Mouse (Mus musculus): ENCODE results near the gene Cradd.

Cradd gene

DNA sequence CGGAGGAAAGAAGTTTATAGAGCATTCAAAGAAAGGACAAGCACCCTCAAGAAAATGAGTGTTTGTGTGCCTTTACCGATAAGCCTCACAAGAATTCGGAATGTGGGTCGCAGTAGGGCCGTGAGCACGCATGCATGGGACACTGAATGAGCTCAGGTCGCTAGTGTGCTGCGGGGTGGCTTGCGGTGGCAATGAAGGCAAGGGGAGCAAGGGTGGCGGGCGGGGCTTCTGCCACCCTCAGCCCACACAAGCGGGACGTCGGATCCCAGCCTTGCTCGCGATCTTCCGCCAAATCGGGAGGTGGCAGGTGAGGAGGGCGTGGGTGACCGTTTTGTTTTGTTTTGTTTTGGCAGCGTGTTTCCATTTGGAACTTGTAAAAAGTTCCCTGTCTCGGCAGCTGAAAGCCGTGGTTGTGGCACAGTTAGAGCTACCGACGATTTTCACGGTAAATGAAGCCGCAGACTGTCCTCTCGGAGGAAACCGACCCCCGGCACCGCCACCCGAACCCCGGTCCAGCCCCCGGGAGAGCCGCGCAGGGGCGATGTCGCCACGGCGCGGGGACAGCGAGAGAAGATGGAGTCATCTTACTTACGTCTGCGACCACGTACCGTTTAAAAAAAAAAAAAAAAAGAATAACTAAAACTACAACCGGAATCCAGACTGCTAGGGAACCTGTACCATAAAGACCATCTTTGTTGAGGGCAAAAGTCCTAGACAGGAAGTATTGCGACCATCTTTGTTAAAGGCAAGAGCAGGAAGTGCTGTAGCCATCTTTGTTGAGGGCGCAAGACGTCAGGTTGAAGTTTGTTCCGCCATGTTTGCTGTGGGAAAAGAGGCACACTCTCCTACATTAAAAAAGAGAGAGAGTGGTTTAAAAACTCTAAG, at the start of gene Cradd:
Gene Cradd (minus strand): TSS at position 741 of the 885 bp plus-strand sequence.
- DNase-seq: peak; percentile 84 to 89

DNA sequence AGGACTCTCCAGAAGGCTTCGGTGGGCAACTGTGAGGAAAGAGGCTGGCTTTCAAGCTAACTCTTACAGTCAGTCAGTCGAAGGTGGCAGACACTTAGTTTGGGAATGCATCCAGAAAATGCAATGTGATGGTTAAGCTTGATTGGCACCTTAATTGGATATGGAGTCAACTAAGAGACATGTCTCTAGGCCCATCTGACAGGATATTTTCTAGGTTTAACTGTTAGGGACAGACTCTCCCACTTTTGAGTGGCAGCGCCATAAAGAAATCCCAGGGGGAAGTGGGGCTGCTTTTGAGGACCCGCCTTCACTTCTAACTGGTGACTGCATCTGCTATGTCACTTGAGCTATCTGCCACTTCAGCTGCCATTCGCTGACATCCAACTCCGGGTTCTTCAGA, 49.4 kb upstream of the Cradd start:
- DNase-seq: no peak

DNA sequence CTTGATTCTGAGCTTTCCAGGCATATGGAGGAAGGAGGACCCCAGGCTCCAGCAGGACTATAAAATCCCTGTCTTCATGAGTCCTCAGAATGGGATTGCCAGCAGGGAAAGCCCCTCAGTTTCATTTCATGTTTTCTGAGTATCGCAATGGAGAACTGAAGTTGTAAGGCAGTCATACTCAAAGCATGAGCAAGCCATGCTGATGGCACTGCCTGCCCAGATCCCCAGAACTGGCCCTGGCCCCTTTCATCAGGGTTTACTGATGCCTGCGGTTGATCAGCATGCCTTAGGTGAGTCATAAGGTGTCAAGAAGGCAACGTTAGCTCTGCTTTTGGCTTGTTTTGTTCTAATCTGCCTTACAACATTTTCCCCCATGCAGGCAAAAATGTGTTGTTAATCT, 48.0 kb upstream of the Cradd start:
- no peak for DNase-seq

DNA sequence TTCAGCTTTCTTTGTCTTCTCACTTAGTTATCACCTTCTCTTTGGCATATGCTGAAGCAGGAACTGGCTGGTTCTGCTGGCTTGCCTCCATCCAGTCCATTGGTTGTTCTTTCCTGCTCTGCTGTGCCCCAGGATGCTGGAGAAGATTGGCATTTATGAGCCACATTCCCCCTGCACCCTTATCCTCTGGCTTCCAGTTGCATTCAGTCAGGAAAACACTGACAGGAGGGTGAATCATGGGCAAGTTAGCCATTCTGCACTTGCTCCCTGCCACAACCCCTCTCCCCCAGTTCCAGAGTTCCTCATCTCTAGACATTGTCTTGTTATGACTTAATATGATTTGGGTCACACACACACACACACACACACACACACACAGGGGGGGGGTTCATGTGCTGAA, 45.3 kb upstream of the Cradd start:
- DNase-seq: no peak

DNA sequence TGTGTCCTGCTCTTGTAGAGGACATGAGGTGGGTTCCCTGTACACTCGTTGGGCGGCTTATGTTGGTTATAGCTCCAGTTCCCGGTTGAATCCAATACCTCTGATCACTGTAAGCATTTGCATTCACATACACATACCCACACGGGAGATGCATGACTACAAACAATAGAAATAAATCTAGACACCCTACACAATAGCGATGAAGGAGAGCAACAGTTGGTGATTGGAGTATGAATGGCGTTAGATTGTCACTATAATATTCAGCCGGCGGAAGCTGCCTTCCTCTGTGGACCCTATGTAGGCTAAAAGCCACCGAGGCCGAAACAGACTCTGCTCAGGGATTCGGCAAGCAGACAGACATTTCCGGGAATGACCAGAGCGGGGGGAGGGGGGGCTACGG, 44.2 kb upstream of the Cradd start:
- no peak for DNase-seq

DNA sequence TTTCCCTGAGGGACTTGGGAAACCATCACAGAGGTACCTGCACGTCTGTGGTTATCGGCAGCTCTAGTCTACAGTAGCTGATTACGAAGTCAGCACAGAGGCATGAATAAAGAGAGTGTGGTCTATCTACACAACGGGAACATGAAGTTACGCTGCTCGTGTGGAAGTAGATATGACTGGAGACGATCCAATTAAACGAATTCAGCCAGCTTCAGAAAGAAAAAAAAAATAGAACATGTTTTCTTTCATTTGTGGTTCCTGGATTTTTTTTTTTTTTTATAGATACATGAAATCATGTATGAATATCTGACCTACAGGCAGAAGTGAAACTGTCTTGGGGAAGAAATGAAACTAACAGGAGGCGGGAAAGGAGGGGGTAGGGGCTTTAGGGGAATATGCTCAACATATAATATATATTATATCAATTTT, 43.7 kb upstream of the Cradd start:
- DNase-seq: no peak

DNA sequence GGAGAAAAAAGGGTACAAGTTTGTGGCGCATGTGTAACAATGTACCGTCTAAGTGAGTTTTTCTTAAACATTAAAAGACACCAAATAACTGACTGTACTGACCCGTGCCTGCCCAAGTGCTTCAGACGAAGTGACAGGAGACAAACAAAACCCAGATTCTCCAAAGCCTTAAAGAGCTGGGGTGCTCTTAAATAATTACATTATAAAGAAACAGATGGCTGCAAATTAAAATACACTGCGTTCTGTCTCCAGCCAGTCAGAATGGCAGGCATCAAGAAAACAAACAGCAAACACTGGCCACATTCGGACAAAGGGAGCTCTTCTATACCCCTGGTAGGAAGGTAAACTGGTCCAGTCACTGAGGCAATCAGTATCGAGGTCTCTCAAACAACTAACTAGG, 43.3 kb upstream of the Cradd start:
- no peak for DNase-seq

DNA sequence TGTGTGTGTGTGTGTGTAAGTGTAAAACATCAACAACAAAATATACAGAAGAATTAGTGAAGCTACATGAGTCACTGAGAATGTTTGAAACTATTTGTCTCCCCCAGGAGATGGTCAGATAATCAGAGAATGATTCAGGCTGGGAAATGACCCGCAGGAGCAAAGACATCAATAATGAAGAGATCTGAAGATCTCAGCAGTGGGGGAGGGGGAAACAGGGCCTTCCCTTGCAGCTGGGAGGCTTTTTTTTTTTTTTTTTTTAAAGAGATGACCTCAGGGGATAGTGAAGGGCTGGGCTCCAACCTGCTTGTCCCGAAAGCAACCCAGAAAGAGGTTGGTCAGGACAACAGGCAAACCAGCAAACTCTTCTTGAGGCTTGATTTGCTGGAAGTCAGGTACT, 38.4 kb upstream of the Cradd start:
- no peak for DNase-seq

DNA sequence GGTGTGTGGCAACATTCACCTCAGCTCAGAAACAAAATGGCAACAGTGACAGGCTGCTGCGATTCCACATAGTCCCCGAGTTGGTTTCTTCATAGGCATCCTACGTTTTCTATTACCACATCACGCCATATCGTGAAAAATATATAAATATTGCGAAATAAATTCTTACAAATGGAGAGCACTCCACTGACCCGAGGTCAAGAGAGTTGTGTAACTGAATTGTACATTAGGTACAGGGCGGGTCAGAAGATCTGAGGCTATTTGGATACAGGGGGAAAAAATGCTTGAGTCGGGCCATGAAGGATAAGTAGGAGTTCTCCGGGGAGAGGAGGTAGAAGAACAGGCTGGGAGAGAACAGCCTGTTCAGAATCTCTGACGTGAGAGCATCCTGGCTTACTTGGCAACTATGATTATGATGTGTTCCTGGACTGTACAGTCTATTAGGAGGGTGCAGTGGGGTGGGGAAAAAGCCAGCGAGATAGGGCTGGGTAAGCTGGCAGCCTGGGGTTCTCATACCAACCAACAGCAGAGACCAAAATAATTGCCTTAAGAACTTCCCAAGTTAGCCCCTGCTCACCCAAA, 37.4 kb upstream of the Cradd start:
- no peak for DNase-seq

DNA sequence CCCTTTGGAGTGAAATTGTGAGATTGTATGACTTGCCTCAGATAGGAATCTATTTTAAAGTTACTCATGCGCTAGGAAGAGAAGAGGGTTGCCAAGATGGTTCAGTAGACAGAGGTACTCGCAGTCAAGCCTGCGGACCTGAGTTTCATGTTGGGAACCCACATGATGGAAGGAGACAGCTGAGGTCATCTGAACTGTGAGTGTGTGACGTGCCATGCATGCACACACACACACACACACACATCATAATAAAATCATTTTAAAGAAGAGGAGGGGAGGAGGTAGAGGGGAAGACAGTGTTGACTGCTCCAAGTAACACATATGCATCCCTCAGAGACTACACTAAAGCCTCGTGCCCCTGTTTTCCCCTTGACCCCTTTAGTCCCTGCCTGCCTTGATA, 36.1 kb upstream of the Cradd start:
- DNase-seq: no peak

DNA sequence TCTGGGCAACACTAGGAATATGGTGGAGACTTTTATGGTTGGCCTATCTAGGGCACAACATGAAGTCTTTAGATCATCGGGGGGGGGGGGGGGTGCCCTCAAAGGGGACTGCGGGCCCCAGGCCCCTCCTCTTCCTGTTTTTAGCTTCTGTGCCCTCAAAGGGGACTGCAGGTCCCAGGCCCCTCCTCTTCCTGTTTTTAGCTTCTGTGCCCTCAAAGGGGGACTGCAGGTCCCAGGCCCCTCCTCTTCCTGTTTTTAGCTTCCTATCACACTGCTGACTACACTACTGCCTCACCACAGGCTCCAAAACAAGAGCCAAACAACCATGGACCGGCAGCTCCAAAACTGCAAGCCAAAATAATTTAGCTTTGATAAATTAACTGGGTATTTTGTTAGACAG, 33.8 kb upstream of the Cradd start:
- no peak for DNase-seq

DNA sequence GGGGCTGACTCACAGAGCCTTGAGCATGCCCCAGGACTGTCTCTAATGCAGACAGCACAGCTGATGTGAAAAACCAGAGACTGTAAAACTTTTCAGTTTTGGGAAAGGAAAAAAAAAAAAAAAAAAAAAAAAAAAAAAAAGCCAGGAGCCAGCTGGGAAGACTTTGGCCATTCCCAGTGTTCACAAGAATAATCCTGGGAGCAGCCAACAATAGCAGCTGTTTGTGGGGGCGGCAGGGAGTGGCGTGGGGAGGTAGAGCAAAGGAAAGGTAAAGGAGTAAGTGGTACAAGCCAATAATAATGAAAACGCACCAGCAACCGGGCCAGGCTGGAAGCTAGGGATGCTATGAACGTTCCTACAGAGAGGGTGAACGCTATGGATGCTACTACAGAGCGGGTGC, 32.8 kb upstream of the Cradd start:
- no peak for DNase-seq

DNA sequence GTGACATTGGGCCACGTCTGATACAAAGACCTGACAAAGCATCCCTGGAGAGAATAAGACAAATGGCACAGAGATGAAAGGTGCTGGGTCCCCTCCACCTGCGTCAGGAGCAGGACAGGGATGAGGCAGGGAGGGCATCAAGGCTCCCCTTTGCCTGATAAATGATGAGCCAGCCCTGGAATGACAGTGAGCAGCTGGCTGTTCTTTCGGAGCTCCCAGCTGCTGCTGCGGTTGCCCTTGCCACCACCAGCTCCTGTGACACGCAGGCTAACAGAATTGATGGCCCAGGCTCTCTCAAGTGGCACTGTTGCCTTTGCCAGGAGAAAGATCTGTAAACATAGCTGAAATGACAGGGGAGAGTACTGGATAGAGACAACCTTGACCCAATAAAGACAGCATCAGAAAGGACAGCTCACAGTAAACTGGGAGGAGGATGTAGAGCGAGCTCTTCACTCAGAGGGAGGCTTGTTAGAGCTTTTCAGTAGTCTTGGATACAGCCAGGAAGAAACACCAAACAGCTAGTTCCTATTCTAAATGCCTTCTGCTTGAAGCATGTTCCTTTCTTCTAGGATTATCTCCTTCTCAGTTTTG, 31.8 kb upstream of the Cradd start:
- no peak for DNase-seq

DNA sequence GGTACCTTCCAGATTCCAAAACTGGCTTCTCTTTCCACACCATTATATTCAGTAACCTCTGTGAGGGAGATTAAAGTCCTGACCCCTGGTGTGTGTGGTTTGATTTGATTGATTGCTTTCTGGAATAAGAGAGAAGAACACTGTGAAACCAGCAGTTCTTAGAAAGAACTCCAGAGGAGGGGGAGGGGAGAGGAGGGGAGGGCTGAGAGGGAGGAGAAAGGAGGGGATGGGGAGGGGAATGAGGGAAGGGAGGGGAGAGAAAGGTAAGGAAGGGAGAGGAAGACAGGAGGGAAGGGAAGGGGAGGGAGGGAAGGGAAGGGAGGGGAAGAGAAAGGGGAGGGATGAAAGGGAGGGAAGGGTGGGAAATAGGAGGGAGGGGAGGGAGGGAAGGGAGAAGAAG, 30.7 kb upstream of the Cradd start:
- DNase-seq: no peak

DNA sequence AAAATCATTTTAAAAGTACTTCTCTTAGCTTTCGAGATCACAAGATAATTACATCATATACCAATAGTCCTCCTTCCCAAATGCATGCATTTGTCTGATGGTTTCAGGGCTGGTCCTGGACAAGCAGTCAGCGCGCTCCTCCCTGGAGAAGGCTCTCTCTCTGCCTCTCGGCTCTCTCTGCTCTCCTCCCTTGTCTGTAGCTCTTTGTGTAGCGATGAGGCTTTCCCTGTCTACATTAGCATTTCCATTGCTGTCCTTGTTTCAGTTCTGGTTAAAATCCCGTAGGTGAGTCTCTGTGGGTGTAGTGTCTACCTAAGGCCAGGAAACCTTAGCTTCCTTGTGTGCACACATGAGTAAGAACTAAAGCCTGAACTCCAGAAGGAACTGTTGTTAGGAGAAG, 30.1 kb upstream of the Cradd start:
- DNase-seq: no peak

DNA sequence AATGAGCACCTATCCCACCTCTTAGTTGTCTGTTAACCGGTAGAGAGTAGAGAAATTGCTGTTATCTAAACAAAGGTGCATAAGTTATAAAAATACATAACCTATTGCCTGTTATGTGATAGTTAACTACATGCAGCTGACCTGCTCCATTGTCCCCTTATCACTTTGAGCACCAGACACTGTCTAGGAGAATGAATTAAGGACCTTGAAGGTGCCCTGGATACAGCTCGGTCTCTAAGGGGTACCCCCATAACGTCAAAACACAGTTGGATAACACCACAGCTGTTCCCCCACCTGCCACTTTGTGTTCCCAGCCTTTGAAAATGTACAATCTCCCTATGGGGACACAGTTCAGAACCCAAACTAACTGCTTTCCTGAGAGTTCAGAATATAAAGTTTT, 24.5 kb upstream of the Cradd start:
- DNase-seq: no peak

DNA sequence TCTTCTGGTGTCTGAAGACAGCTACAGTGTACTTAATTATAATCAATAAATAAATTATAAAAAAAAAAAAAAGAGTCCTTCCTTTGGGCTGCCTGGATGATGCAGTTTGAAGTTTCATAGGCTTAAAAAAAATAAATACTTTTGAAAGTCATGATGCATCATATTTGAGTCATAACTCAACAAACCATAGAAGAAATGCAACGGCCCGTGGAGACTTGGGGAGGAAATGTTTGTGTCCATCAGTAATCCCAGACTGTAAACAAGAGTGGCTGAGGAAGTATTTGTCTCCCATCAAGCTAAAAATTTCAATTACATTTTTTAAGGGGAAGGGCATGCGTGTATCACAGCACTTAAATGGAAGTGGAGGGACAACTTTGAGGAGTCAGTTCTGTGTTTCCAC, 23.8 kb upstream of the Cradd start:
- DNase-seq: no peak

DNA sequence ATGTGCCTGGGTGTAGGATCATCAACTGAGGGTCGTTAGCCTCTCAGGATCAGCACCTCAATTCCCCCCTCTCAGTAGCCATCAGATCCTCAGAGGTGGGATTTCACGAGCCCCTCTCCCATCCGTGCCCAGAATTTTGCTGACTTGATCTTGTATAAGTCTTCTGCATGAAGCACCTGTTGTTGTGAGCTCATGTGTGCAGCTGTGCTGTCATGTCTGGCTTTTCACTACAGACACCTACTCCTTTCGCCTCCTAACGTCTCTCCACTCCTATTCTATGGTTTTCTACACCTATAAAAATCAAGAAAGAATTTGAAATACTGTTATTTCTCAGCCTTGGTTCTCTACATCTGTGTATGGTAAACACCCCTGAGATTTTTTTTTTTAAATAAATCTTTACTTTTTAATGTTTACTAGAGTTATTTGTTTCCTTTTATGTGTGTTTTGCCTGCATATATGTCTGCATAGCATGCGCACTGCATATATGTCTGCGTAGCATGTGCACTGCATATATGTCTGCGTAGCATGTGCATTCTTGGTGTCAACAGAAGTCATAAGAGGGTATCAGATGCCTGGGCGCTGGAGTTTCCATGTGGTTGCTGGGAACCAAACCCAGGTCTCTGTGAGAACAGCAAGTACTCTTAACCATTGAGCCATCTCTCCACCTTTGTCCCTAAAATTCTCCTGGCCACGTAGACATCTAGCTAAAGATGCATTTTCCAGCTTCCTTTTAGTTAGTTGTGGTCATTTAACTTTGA, 19.1 kb upstream of the Cradd start:
- no peak for DNase-seq

DNA sequence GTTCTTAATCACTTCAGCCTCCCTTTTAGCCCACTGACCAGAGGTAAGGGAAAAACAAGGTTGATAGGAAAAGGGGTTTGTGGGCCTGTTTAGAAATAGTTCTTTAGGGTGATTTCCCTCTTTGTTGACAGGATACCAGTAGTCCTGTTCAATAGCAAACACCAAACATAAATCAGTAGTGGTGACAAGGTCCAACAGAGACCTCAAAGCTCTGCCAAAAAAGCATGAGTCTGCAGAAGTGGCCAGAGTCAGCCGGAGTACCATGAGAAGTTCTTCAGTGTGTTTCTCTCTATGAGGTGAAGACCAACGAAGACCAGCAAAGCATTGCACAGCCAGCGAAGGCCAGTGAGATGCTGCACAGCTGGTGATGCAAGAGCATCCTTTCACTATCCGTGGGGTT, 16.7 kb upstream of the Cradd start:
- no peak for DNase-seq

DNA sequence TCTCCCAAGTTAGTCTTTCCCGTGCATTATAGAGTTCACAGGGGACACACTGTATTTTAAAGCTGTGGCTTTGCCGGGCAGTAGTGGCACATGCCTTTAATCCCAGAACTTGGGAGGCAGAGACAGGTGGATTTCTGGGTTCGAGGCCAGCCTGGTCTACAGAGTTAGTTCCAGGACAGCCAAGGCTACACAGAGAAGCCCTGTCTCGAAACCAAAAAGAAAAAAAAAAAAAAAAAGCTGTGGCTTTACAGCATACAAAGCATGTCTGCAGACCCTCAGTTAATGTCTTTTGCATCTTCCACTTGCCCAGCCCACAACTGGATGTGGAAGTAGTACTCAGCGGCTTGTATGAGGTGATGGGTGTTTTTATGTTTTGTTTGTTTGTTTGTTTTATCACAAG, 13.7 kb upstream of the Cradd start:
- DNase-seq: no peak

DNA sequence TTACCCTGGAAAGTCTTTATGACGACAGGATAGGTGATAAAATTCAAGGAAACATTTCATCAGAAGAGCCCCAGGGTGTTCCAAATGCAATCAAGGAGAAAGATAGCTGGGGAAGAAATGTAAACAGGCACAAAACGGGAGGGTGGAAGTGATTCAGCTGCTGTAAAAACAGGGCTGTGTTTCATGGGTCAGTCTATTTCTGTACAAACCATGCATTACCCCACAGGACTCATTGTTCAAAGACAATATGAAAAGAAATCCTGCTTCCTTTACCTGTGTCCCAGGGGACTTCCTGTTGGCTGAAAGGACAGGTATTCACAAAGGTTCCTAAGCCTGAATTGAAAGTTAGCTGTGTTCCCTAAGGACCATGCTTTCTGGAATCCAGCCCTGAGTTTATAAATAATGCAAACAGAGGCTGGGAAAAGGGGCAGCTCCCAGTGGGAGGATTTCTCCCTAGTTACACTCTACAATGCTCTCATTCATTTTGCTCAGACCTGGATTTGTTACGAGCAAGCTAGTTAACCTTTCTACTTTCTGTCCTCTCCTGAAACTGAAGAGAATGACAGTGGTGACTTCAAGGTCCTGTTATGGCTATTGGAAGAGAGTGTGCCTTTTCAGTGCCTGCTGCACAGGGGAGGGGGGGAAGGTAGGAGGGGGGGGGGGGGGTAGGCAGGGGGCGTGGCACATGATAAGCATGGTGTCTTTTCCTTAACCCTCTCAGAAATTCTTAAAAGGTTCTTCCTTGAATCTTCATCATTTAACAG, 13.0 kb upstream of the Cradd start:
- no peak for DNase-seq

DNA sequence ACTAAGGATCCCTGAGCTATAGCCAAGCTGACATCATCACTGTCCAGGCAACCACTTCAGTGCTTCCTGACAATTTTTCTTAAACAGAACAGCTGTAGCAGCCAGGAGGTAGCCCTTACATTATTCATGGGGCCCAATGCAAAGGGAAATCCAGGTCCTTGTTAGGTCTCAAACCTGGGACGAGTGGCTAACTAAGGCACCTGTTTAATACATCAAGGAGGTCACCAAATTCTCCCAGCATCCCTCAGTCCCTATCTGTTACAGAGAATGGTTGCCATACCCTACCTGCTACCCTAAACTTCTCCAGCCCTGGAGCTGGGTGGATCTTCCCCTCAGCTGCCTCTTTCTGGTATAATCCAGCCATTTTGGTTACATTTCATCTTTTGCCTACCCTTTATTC, 10.9 kb upstream of the Cradd start:
- no peak for DNase-seq

DNA sequence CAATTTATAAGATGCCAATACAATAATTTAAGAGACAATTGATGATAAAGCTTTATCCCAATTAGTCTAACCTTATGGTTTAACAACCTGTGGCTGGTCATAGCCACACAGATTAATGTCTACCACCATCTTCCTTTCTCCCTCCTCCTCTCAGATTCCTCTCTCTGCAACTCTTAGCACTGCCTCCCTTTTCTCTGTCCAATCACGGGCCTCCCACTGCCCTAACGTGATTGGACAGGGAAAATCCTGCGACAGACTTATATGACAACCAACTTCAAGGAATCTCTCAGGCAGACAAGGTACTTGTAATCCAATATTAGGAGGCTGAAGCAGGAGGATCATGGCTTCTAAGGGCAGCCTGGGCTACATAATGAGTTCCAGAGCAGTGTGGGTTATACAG, 8.7 kb upstream of the Cradd start:
- no peak for DNase-seq

All from cerebellum, postnatal 25 days (tissue).